Mouse (Mus musculus) gastrocnemius, adult 2 months (tissue): Measurements from ENCODE around the gene Tpbpa. TPM values are rescaled to one million over a fixed set of nuclear protein-coding genes. Genes with fewer than 3 reads are reported as not detected.
"Not testable (repeated sequence)": the region's sequence is repeated elsewhere in the genome, so short reads cannot be mapped to it uniquely, and the experiment has no call there.

Experiments used
- DNase-seq: peaks from one replicate; pipeline ENCODE4 v3.0.0; 2022
- H3K27ac ChIP-seq: fragments of 200-600 bp; 2 replicates; pipeline ENCODE4 v1.8.1; 2022; ENCODE audit warnings: mild to moderate bottlenecking
- H3K4me3 ChIP-seq: fragments of 200-600 bp; 2 replicates; pipeline ENCODE4 v1.8.1; 2022; ENCODE audit warnings: mild to moderate bottlenecking, moderate library complexity
- CTCF ChIP-seq: fragments of 200-600 bp; IDR thresholded peaks from 2 replicates; pipeline ENCODE4 v1.8.1; 2022; ENCODE audit warnings: antibody characterized with exemption, mild to moderate bottlenecking, moderate library complexity
- intact Hi-C: fragments of 180-260 bp; cut with DNase I; formaldehyde crosslinking; loops from one replicate; pipeline ENCODE4 v1.15.1; 2025
- long read RNA-seq, 2 experiments: library from polyadenylated mRNA; stranded (forward); transcript quantifications; one replicate each; pipeline ENCODE4 v2.0.0; 2021
- total RNA-seq, 2 experiments: library from RNA; stranded (reverse); gene quantifications; 2 replicates each; pipeline ENCODE4 v1.2.3; 2021

The Tpbpa gene
- not detected for total RNA-seq
- long read RNA-seq, experiment 1, result 0 reads
- long read RNA-seq, experiment 2, result 0 reads

DNA sequence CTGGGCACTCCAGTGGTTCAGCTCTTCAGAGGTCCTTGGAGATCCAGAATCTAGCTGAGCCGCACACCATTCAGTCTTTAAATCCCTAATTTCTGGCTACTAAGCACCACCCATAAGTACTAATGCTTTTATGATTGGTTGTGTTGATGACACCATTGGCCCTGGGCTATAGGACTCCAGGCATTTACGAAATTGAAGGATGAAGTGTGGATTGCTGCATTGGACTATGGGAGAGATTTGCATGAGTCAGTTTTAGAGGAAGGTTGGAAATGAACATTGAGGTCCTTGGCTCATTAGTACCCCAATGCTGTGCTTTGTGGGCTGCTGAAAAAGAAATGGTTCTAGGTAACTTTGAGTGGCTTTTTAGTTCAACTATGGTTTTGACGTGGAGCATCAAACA lies at the start of gene Tpbpa:
Gene Tpbpa (minus strand): TSS at position 101 of the 400 bp plus-strand sequence.
- intact Hi-C loops, DNase-seq, H3K4me3 ChIP-seq, H3K27ac ChIP-seq: not testable (repeated sequence)

DNA sequence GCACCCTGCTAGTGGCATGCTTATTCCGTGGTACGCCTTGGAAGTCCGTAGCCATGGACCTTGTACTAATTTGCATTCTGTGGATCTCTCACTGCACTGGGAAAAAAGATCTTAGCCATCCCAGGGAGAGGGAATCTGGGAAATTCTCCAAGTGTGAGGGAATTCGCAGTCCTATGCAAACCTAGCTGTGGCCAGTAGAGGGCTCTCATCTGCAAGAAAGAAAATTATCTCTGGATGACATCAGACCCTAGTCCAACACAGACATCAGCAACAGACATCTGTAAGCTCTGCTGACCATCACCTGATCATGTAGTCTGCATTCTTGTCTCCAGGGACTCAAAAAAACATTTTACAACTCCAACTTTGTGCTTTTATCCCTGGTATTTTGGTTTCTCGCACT lies 45.1 kb upstream of the Tpbpa start:
- H3K4me3 ChIP-seq, intact Hi-C loops, H3K27ac ChIP-seq, DNase-seq: not testable (repeated sequence)

DNA sequence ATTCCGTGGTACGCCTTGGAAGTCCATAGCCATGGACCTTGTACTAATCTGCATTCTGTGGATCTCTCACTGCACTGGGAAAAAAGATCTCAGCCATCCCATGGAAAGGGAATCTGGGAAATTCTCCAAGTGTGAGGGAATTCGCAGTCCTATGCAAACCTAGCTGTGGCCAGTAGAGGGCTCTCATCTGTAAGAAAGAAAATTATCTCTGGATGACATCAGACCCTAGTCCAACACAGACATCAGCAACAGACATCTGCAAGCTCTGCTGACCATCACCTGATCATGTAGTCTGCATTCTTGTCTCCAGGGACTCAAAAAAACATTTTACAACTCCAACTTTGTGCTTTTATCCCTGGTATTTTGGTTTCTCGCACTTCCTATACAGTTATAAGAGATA lies 30.5 kb upstream of the Tpbpa start:
- intact Hi-C loops, H3K27ac ChIP-seq, H3K4me3 ChIP-seq, DNase-seq: not testable (repeated sequence)
- TF ChIP-seq CTCF, result 0 out of 2 replicates have a peak, but pooled peaks have one; percentile 11

DNA sequence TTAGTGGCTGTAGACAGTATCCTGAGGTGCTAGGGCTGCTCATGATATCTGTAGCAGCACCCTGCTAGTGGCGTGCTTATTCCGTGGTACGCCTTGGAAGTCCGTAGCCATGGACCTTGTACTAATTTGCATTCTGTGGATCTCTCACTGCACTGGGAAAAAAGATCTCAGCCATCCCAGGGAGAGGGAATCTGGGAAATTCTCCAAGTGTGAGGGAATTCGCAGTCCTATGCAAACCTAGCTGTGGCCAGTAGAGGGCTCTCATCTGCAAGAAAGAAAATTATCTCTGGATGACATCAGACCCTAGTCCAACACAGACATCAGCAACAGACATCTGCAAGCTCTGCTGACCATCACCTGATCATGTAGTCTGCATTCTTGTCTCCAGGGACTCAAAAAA lies 22.2 kb upstream of the Tpbpa start:
- H3K27ac ChIP-seq, DNase-seq, H3K4me3 ChIP-seq, intact Hi-C loops: not testable (repeated sequence)
- TF ChIP-seq CTCF, result peak; percentile 17; the same call in 1 of the 2 replicates

DNA sequence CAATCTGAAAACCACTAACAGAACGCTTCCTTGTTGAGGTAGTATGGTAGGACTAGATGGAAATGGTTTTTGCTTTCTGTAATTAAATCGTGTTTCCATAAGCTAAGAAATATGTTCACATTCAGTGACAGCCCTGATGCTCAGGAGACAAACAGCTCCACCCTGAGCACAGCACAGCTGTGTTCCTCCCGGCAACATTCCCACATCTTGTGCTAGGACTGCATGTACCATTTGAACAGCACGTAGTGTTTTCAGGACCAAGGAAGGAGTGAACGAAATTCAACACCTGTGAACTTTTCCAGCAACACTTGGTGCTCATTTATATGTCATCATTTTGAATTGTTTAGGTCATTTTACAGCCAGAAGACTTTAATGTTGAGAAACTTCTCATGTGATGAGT lies 19.9 kb upstream of the Tpbpa start:
- H3K4me3 ChIP-seq, result no peak overlapping the region
- DNase-seq, result no peak
- intact Hi-C loops, result no loop called here
- H3K27ac ChIP-seq, result no peak overlapping the region
- no peak for TF ChIP-seq CTCF

DNA sequence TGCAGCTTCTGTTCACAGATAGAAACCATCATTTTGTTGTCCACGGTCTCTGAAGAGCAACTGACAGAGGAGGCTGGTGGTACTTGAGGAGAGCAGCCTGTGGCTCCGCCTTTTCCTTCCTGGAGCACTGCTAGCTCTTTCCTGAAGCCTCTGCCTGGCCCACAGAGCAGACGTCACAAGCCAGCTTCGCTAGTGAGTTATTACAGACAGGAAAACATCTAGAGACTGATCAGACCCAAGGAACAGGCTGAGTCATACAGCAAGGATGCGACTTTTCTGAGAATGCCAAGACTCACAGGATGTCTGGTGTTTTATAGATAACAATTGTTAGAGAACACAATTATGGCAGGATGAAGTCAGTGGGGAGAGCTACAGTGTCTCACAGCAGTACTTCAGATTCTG lies 5.3 kb downstream of the Tpbpa start, which contains the start of the genes Gm49391 and Ctla2a:
Gene Gm49391 (minus strand): TSS at position 72 of the 402 bp plus-strand sequence.
Gene Ctla2a (minus strand): TSS at position 126 of the 402 bp plus-strand sequence.
- Histone ChIP-seq H3K4me3 (peak within 1 kb of the TSS; percentile 59), H3K27ac (peak within 1 kb of the TSS; percentile 80)
- intact Hi-C loops, result loop anchor here (1.0 kb wide), 1 partner anchor 39 kb away; the partner anchor contains the start of gene Ctla2b
- no peak for TF ChIP-seq CTCF
- DNase-seq, result peak; percentile 25

DNA sequence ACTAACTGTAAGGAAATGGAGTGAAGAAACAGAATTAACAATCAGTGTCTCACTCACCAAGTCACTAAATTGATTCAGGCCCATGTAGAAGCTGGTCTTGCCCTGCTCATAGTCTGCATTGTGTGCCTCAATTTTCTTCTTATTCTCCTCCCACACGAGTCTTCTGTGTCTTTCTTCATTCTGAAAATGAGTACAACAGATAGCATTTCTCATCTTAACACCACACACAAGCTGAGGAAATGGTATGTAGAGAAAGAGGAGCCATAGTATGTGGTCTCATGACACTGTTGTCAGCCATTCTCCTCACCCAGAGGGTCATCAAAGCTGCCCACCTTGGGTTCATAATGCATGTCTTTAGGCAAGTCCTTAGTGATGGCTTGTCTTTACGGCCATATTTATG lies 6.3 kb downstream of the Tpbpa start, which contains the start of gene Gm49393:
Gene Gm49393 (minus strand): TSS at position 101 of the 400 bp plus-strand sequence.
- DNase-seq, intact Hi-C loops: not testable (repeated sequence)
- H3K27ac ChIP-seq, result peak within 1 kb of the TSS; percentile 80
- peak within 1 kb of the TSS; percentile 59 for H3K4me3 ChIP-seq

DNA sequence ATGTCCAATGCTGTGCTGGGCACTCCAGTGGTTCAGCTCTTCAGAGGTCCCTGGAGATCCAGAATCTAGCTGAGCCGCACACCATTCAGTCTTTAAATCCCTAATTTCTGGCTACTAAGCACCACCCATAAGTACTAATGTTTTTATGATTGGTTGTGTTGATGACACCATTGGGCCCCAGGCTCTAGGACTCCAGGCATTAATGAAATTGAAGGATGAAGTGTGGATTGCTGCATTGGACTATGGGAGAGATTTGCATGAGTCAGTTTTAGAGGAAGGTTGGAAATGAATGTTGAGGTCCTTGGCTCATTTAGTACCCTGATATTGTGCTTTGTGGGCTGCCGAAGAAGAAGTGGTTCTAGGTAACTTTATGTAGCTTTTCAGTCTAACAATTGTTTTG lies 37.0 kb downstream of the Tpbpa start, which contains the start of gene Tpbpb:
Gene Tpbpb (minus strand): TSS at position 101 of the 400 bp plus-strand sequence.
- H3K4me3 ChIP-seq, intact Hi-C loops, DNase-seq, H3K27ac ChIP-seq: not testable (repeated sequence)

DNA sequence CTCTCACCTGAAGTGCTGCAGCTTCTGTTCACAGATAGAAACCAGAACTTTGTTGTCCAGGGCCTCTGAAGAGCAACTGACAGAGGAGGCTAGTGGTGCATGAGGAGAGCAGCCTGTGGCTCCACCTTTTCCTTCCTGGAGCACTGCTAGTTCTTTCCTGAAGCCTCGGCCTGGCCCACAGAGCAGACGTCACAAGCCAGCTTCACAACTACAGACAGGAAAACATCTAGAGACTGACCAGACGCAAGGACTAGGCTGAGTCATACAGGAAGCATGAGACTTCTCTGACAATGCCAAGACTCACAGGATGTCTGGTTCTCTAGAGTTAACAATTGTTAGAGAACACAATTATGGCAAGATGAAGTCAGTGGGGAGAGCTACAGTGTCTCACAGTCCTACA lies 44.5 kb downstream of the Tpbpa start, which contains the start of gene Ctla2b:
Gene Ctla2b (minus strand): TSS at position 120 of the 400 bp plus-strand sequence.
- intact Hi-C loops, result loop anchor here (1.0 to 10.0 kb wide), 2 partner anchors 39 to 53 kb away; partner anchors contain the start of genes Ctla2a and Gm49391
- TF ChIP-seq CTCF, result no peak
- peak; percentile 56 for DNase-seq

DNA sequence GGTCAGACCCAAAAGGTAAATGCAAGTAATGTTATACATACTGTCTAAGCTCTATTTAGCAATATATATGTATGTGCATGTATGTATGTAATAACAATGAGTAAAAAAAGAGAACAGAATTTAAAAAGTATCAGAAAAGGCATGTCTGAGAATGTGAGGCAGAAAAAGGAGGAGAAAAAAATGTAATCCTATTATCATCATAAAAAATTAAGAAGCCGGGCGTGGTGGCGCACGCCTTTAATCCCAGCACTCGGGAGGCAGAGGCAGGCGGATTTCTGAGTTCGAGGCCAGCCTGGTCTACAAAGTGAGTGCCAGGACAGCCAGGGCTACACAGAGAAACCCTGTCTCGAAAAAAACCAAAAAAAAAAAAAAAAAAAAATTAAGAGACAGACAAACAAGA lies 45.0 kb downstream of the Tpbpa start, which contains the start of gene Gm49392:
Gene Gm49392 (minus strand): TSS at position 101 of the 400 bp plus-strand sequence.
- peak within 1 kb of the TSS; percentile 81 for H3K27ac ChIP-seq
- intact Hi-C loops, result loop anchor here (1.0 to 10.0 kb wide), 2 partner anchors 40 to 52 kb away; partner anchors contain the start of genes Ctla2a and Gm49391
- not testable (repeated sequence) for DNase-seq

More for the DNA sequence above, 44.5 kb downstream of the Tpbpa start, which contains the start of gene Ctla2b:
- Histone ChIP-seq H3K27ac (peak within 1 kb of the TSS; percentile 81), H3K4me3 (peak within 1 kb of the TSS; percentile 54)

DNA sequence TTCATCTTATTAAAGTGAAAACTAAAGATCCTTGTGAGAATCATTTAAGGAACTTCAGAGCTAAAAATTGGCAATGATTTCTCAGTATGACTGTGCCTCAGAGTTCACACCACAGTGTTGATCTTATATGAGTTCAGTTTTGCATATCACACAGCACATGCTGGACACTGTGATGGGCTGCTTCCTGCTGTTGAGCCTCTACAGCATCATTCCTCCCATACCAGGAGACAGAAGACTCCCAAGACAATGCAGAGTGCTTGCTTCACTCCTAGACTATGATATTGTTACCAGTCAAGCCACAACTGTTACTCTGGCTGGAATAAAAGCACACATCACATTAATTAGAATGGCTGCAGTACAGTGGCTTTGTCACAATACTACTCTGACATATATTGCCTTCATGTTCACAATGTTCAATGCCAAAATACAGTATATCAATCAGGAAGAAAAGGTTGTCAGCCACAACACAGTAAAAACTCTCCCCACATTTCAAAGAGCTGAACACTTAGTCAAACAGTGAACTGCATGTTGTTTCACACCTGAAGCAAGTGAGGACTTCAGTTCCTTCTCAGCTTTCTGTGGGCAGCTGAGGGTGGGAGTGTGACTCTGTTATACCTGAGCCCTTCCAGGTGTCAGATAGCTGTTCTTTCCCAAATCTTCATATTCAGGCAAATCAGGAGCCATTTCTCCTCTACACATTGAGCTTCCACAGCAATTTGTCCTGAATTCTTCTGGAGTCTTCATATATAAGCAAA lies 46.2 kb downstream of the Tpbpa start:
- intact Hi-C loops, result loop anchor here (10.0 kb wide), 1 partner anchor 51 kb away; no protein-coding TSS in a partner anchor
- Histone ChIP-seq H3K4me3 (no peak overlapping the region), H3K27ac (no peak overlapping the region)
- no peak for TF ChIP-seq CTCF
- DNase-seq, result no peak

More for the DNA sequence above, 45.0 kb downstream of the Tpbpa start, which contains the start of gene Gm49392:
- H3K4me3 ChIP-seq, result peak within 1 kb of the TSS; percentile 54

DNA sequence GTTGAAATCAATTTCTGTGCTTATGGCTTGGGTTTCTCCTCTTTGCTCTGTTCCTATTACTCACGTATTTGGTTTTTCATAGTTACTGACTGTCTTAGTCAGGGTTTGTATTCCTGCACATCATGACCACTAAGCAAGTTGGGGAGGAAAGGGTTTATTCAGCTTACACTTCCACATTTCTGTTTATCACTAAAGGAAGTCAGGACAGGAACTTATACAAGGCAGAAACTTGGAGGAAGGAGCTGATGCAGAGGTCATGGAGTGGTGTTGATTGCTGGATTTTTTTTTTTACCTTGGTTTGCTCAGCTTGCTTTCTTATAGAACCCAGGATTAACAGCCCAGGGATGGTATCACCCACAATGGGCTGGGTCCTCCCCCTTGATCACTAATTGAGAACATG lies 49.5 kb downstream of the Tpbpa start:
- DNase-seq, result no peak
- no peak overlapping the region for H3K4me3 ChIP-seq
- no peak for TF ChIP-seq CTCF
- intact Hi-C loops, result loop anchor here (10.0 kb wide), 1 partner anchor 48 kb away; no protein-coding TSS in a partner anchor
- H3K27ac ChIP-seq, result no peak overlapping the region

Other genes starting within 250 kb of the Tpbpa start
- not detected for gene BC051665, start 155.6 kb downstream of the Tpbpa start, total RNA-seq
- not detected for gene Ctsll3, start 139.1 kb downstream of the Tpbpa start, total RNA-seq
- under 1 TPM in 1 of 2 experiments, not detected in 1; 0.66 TPM for gene 4930486L24Rik, start 77.5 kb downstream of the Tpbpa start, total RNA-seq
- gene Gm49392, start 45.1 kb downstream of the Tpbpa start, total RNA-seq, result under 1 TPM in 1 of 2 experiments, not detected in 1; 0.42 TPM
- 1 to 10 TPM; 1.5 to 1.9 TPM for gene Ctla2b, start 44.5 kb downstream of the Tpbpa start, total RNA-seq
- gene Tpbpb, start 37.1 kb downstream of the Tpbpa start, total RNA-seq, result not detected
- under 1 TPM in 1 of 2 experiments, not detected in 1; 0.67 TPM for gene Gm49393, start 6.4 kb downstream of the Tpbpa start, total RNA-seq
- gene Gm49391, start 5.4 kb downstream of the Tpbpa start, total RNA-seq, result 1 to 10 TPM in 1 of 2 experiments, not detected in 1; 4.7 TPM
- gene Ctla2a, start 5.4 kb downstream of the Tpbpa start, total RNA-seq, result 10 to 100 TPM; 29.3 to 29.6 TPM
- gene Ctsj, start 64.0 kb upstream of the Tpbpa start, total RNA-seq, result not detected
- not detected for gene Ctsq, start 98.6 kb upstream of the Tpbpa start, total RNA-seq
- not detected for gene Ctsr, start 222.3 kb upstream of the Tpbpa start, total RNA-seq